Mouse (Mus musculus) embryonic facial prominence, embryonic 14.5 days (tissue): ENCODE data around the gene Fggy. TPM values are rescaled to one million over a fixed set of nuclear protein-coding genes. Genes with fewer than 3 reads are reported as not detected.
A peak's percentile ranks its signal among the peaks of the same experiment; 100 is the strongest.

Experiments used
- ATAC-seq: fragments of 200-750 bp; cut with Nextera tagmentation; 2 replicates; pipeline ENCODE4 v1.8.0; 2017; ENCODE audit warnings: low read depth, moderate number of reproducible peaks, moderate TSS enrichment
- DNase-seq: peaks from one replicate; pipeline ENCODE4 v3.0.0-alpha.2; 2015; ENCODE audit warnings: low spot score
- H3K27ac ChIP-seq: fragments of 300-500 bp; sonication (generic); replicated peaks from 2 replicates; pipeline ENCODE4 v1.5.1; 2014; ENCODE audit warnings: low read depth, mild to moderate bottlenecking, low read length, moderate library complexity
- H3K27me3 ChIP-seq: fragments of 300-500 bp; sonication (generic); replicated peaks from 2 replicates; pipeline ENCODE4 v1.6.1; 2014; ENCODE audit warnings: low read length; ENCODE audit not compliant: control insufficient read depth, insufficient read depth
- H3K36me3 ChIP-seq: fragments of 300-500 bp; sonication (generic); 2 replicates; pipeline ENCODE4 v1.6.1; 2014; ENCODE audit warnings: low read length, mixed read lengths; ENCODE audit not compliant: control insufficient read depth, insufficient read depth
- H3K4me1 ChIP-seq: fragments of 300-500 bp; sonication (generic); 2 replicates; pipeline ENCODE4 v1.6.1; 2014; ENCODE audit warnings: antibody characterized with exemption, low read length; ENCODE audit not compliant: control insufficient read depth, insufficient read depth
- H3K4me2 ChIP-seq: fragments of 300-500 bp; sonication (generic); 2 replicates; pipeline ENCODE4 v1.6.1; 2014; ENCODE audit warnings: low read depth, mild to moderate bottlenecking, low read length, moderate library complexity, mixed read lengths
- H3K4me3 ChIP-seq: fragments of 300-500 bp; sonication (generic); 2 replicates; pipeline ENCODE4 v1.5.1; 2014; ENCODE audit warnings: low read depth, mild to moderate bottlenecking, low read length
- H3K9ac ChIP-seq: fragments of 300-500 bp; sonication (generic); 2 replicates; pipeline ENCODE4 v1.6.1; 2014; ENCODE audit warnings: low read depth, mild to moderate bottlenecking, low read length, moderate library complexity, mixed read lengths
- H3K9me3 ChIP-seq: fragments of 300-500 bp; sonication (generic); 2 replicates; pipeline ENCODE4 v1.6.1; 2016; ENCODE audit warnings: low read length; ENCODE audit not compliant: control insufficient read depth
- WGBS: fragments of 180-500 bp; shearing (Covaris S2); extraction: QIAGEN DNeasy Blood & Tissue Kit; methylation state at CpG from one replicate; pipeline ENCODE4 v1.1.7; 2014; 5-methylcytosine and 5-hydroxymethylcytosine counted together
- polyA plus RNA-seq: library from polyadenylated mRNA; unstranded; fragments of >200 nt; fragmentation: Nextera tagmentation; extraction: Ambion mirVana; gene quantifications from 2 replicates; pipeline ENCODE4 v1.2.1, GENCODE M21; 2014

Gene Fggy
- polyA plus RNA-seq, 1 experiment from 2014 or later, result 8.8 TPM

DNA sequence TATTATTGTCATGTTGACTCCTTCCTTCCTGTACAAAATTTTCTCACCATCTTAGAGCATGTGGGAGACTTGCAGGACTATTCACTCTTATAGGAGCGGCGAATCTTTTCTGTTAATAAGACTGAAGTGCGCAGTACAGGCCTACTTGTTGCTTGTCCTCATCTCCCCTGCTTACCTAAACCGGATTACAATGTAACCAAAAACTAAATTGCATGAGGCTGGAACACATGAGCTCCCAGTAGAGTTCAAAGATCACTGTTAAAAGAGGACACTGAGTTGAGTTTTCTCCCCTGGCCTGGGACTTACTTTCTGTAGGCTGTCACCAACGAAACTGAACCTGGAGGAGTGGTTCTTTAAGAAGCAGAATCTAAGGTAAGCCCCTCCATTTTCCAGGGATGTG is 21.9 kb downstream of the Fggy start:
- no peak overlapping the region for H3K9ac ChIP-seq
- no peak for ATAC-seq
- no peak overlapping the region for H3K27ac ChIP-seq
- 88% methylated on average over 5 of the region's 5 CpGs for WGBS
- H3K4me3 ChIP-seq, result no peak overlapping the region
- no peaks in the 10 kb centered on the region for H3K9me3 ChIP-seq
- H3K27me3 ChIP-seq, result no peaks in the 10 kb centered on the region
- DNase-seq, result no peak
- H3K4me2 ChIP-seq, result no peak overlapping the region
- H3K4me1 ChIP-seq, result no peaks in the 10 kb centered on the region
- no peaks in the 10 kb centered on the region for H3K36me3 ChIP-seq

DNA sequence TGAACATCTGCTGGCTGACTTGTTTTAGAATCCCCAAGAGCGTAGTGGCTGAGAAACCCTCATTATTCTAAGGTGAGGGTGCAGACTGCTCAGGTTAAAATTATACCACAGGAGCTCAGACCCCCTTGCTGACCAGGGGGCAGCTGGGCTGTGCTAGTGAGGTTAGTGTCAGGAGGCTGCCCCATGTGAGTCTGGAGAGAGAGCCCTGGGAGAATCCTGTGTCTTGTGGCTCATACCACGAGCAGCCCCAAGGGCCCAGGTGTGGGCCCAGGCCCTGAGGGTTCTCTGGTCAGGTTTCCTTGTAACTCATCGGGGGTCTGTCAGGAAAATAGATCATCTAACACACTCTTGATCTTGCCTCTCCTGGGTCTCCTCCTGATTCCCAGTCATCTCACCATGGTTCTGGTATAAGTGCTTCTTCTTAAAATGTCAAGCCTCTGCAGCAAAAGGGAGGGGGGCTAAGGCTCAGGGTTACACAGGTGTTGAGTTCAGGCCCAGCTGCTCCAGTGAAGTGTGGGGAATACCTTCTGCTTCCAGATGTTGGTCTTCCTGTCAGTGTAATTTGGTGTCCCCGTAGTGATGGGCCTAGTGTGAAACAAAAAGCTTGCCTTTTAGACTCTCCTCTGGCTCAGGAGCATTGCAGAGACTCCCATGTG is 26.9 kb downstream of the Fggy start:
- Histone ChIP-seq H3K9me3 (no peaks in the 10 kb centered on the region), H3K27me3 (no peaks in the 10 kb centered on the region), H3K4me3 (no peak overlapping the region), H3K27ac (no peak overlapping the region), H3K4me2 (no peak overlapping the region), H3K9ac (no peak overlapping the region), H3K36me3 (no peaks in the 10 kb centered on the region), H3K4me1 (no peaks in the 10 kb centered on the region)
- DNase-seq (no peak), ATAC-seq (no peak)
- 62% methylated on average over 3 of the region's 4 CpGs for WGBS

DNA sequence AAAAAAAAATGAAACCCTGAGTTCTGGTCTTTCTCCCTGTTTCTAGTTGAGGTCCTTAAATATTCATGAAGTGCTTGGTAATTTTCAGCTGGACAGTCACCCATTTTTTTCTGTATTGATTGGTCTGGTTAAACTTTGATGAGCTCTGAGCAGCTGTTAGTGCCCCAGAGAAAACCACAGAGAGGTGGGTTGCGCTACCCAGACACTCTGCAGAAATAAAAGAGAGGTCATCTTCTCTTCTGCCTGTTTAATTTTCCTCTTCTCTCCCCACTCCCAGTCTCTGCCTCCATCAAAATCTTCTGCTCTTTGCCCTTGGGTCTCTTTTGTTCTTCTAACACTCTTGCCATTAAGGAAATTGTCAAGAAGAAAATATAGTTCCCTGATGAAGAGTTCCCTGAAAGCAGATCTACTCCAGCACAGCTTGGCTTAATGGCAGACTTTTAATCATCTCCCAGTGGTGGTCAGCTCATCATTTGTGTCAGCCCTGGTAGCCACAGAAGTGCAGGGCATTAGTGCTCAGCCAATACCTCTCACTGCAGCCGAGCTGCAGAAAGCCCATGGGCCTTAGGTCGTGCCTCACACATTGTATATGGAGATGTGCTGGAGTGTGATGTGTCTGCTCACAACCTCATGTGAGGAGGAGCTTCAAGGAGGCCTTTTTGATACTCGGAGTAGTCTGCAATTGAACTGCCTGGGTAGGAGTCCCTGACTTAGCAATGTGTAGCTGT is 29.1 kb downstream of the Fggy start:
- Histone ChIP-seq H3K9ac (no peak overlapping the region), H3K27me3 (no peaks in the 10 kb centered on the region), H3K4me2 (no peak overlapping the region), H3K4me1 (no peaks in the 10 kb centered on the region), H3K4me3 (no peak overlapping the region), H3K36me3 (no peaks in the 10 kb centered on the region), H3K9me3 (no peaks in the 10 kb centered on the region), H3K27ac (no peak overlapping the region)
- ATAC-seq, result peak; percentile 23; the same call in 1 of the 2 replicates
- DNase-seq, result no peak
- WGBS, result 79% methylated on average over 4 of the region's 4 CpGs

DNA sequence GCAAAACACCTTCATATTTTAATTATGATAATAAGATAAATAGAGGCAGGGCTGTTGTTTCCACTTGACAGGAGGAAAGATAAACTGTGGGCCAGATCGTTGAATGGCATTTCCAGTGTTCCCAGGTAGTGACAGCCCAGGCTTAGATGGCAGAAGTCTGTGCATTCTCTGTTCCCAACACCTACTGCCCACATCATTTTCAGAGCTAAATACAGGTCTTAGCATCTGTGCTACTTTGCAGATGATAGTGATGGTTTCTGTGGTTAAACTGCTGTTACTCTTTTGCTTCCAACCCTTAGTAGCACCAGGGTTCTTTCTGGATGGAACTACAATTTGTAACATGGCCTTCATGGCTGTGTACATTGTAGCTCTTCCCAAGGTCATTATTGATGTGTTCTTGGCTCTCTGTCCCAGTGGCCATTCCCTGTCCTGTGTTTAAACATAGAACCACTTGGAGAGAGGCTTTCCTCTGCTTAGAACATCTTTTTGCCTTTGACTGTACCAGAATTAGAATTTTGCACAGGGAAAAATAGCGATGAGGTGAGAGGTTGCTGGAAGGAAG is 31.5 kb downstream of the Fggy start:
- Histone ChIP-seq H3K4me1 (no peaks in the 10 kb centered on the region), H3K27ac (no peak overlapping the region), H3K4me2 (no peak overlapping the region), H3K27me3 (no peaks in the 10 kb centered on the region), H3K9me3 (no peaks in the 10 kb centered on the region), H3K36me3 (no peaks in the 10 kb centered on the region), H3K9ac (no peak overlapping the region), H3K4me3 (no peak overlapping the region)
- no peak for DNase-seq
- no peak for ATAC-seq
- WGBS, result 93% methylated on average over 2 of the region's 2 CpGs

DNA sequence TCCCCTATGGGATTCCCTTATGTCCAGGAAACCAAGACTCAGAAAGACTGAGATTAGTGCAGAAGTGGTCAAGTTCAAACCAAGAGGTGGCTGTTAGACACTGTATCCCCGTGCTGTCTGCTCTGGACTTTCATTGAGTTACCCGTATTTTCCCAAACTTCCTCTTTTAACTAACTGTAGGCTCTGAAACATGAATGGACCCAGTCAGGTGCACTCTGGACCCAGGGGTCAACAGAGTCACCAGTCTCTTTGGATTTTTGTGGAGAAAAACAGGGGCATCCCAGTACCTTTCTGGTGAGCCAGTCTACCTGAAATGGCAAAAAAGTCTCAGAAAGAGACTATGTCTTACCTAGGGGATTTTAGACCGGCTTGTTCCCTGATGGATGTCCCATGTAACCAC is 33.6 kb downstream of the Fggy start:
- H3K36me3 ChIP-seq, result no peaks in the 10 kb centered on the region
- DNase-seq (no peak), ATAC-seq (no peak)
- no peak overlapping the region for H3K9ac ChIP-seq
- H3K4me3 ChIP-seq, result no peak overlapping the region
- no peaks in the 10 kb centered on the region for H3K27me3 ChIP-seq
- H3K4me1 ChIP-seq, result no peaks in the 10 kb centered on the region
- no peak overlapping the region for H3K4me2 ChIP-seq
- H3K27ac ChIP-seq, result no peak overlapping the region
- H3K9me3 ChIP-seq, result no peaks in the 10 kb centered on the region
- WGBS, result 86% methylated on average over 3 of the region's 3 CpGs

DNA sequence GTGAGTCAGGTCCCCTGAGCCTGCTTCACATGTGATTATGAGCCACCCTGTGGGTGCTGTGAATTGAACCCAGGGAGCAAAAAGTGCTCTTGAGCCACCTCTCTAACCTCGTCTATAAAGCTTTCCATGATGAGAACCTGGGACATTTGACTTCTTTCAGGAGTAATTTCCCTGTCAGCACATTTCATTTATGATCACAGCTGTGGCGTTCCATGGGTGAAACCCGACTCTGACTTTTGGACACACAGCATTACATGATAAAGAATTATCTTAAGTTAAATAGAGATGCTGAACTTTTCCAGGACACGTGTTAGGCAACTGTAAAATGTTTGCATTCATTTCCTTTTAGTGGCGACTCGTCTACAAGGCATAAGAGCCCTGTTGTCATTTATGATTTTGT is 39.9 kb downstream of the Fggy start:
- WGBS, result 58% methylated on average over 6 of the region's 6 CpGs
- no peaks in the 10 kb centered on the region for H3K4me1 ChIP-seq
- H3K9ac ChIP-seq, result no peak overlapping the region
- no peak for DNase-seq
- no peak overlapping the region for H3K4me2 ChIP-seq
- H3K27ac ChIP-seq, result no peak overlapping the region
- H3K36me3 ChIP-seq, result no peaks in the 10 kb centered on the region
- H3K27me3 ChIP-seq, result no peaks in the 10 kb centered on the region
- no peak for ATAC-seq
- no peaks in the 10 kb centered on the region for H3K9me3 ChIP-seq
- no peak overlapping the region for H3K4me3 ChIP-seq

DNA sequence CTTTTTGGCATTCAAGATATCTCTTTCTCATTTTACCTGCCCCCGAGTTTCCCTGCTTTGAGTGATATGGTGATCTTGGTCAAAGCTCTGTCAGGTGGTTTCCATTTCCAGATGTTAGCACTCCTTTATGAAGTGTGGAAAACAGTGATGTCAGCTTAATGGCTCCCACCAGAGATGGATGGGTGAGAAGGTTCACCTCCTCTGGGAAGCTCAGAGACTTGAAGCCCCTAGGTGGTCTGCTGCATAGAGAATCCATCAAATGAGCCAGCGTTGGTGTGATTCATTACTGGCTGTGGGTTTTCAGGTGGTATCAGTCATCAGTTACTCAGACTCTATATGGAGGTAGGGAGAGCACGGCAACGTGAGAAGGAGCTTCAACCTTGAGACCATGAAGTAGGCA is 44.5 kb downstream of the Fggy start:
- H3K27me3 ChIP-seq, result no peaks in the 10 kb centered on the region
- H3K4me3 ChIP-seq, result no peak overlapping the region
- no peak overlapping the region for H3K9ac ChIP-seq
- DNase-seq (no peak), ATAC-seq (no peak)
- no peaks in the 10 kb centered on the region for H3K9me3 ChIP-seq
- no peaks in the 10 kb centered on the region for H3K4me1 ChIP-seq
- no peak overlapping the region for H3K4me2 ChIP-seq
- no peak overlapping the region for H3K27ac ChIP-seq
- H3K36me3 ChIP-seq, result no peaks in the 10 kb centered on the region
- WGBS, result 64% methylated on average over 4 of the region's 4 CpGs

DNA sequence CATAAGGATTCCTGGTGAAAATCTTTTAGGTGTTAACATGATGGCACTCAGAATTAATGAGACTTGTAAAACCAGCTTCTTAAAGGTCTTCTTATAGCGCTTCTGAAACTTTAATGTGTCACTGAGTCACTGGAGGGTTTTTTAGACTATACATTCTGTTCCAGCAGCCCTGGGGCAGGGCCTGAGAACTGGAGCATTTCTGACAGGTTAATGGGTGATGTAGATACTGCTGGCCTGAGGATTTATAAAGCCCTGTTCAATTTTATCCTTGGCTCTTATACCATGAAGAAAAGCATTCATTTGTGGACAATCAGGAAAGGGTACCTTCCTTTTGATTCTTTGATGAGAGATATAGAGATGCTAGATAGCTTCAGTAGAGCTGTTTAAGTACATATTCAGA is 45.9 kb downstream of the Fggy start:
- Histone ChIP-seq H3K9ac (no peak overlapping the region), H3K27me3 (no peaks in the 10 kb centered on the region), H3K4me2 (no peak overlapping the region), H3K9me3 (no peaks in the 10 kb centered on the region), H3K4me3 (no peak overlapping the region), H3K27ac (no peak overlapping the region), H3K4me1 (no peaks in the 10 kb centered on the region), H3K36me3 (no peaks in the 10 kb centered on the region)
- no peak for DNase-seq
- ATAC-seq, result no peak
- WGBS, result 70% methylated on average over 1 of the region's 1 CpGs

DNA sequence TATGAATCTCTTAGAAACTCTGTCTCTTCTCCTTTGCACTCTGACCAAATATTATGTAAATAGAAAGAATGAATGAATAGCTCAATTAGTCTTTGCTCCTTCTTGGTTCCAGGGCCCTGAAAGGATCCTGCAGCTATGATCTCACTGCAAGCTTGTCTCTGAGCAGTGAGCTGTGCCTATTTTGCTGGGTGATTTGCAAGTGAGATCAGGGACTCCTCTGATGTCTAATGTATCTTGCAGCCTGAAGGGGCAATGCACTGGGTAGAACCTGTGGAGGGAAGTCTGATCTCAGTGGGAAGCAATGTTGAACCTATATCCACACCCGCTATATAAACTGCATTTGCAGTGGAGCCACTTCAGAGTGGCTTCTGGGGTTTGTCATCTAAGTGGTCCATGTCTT is 53.4 kb downstream of the Fggy start:
- DNase-seq (no peak), ATAC-seq (no peak)
- Histone ChIP-seq H3K4me3 (no peak overlapping the region), H3K9ac (no peak overlapping the region), H3K36me3 (no peaks in the 10 kb centered on the region), H3K9me3 (no peaks in the 10 kb centered on the region), H3K27ac (no peak overlapping the region), H3K4me1 (no peaks in the 10 kb centered on the region), H3K4me2 (no peak overlapping the region), H3K27me3 (no peaks in the 10 kb centered on the region)
- 93% methylated on average over 1 of the region's 1 CpGs for WGBS
